Mouse (Mus musculus): Measurements from ENCODE around the gene Cpne4.

Gene Cpne4

DNA sequence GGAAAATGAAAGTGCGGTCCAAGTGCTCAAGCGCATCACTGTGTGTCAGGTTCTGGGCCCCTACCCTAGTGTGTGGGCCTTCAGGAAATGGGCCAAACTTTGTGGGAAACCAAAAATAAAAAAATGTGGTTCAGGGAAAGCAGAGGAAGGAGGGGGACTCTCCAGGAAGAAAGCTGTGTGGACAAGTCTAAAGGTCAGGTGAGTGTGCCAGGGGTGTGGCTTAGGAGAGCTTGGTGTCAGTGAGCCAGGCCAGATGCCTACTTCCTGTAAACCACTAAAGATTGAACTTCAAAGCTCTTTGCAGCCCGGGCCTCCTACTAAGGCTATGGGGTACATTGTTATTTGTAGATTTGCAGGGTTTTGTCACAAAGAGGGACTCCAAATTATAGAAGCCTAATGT is 327.1 kb downstream of the Cpne4 start:
- ATAC-seq (ENCODE audit: low TSS enrichment), result peak; percentile 44; the same call in 1 of the 2 replicates

DNA sequence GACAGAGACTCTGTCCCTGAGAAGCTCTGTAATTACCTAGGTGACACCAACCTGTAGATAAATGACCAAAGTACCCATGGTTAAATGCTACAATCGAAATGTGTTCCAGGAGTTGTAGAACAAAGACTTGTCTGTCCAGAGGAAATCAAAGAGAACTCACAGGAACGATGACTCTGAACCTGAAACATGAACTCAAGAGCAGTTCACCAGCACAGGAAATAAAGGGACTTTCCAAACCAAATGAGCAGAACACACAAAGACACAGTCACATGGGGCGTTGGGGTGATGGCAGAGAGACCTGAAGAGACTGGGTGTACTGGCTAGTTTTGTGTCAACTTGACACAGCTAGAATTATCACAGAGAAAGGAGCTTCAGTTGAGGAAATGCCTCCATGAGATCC is 329.9 kb downstream of the Cpne4 start:
- no peak for ATAC-seq (ENCODE audit: low TSS enrichment)

DNA sequence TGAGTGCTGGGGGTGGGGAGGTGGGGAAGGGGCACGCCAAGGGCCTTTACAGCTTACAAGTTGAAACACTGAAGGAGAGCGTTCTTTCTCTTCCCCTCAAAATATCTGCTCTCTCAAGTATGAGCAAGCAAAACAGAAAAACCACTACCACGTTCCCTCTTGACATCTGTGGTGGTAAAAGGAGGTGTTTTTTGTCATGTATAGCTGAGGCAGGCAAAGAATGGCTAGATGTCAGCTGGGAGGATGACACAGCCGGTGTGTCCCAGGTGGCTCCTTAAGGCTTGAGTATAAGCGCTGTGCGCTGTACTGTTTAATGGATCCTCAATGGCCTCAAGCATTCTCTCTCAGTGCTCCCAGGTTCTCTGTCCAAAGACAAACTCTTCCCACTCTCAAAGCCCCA is 331.5 kb downstream of the Cpne4 start:
- ATAC-seq (ENCODE audit: low TSS enrichment), result no peak

DNA sequence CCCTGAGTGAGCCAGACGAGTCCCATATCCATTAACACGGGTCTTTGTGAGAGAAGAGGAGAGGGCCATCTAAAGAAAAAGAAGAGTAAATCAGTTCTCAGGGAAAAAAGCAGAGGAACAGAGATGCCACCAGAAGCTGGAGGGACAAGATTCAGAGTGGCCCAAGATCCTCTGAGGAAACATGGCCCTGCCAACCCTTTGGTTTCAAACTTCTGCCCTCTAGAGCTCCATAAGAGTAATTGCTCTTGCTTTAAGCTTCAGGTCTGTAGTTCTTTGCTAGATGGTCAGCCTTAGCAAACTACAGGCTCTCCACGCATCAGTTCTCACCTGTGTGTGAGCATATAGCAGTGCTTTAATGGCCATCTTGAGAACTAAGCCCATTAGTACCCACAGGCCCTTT is 343.4 kb downstream of the Cpne4 start:
- no peak for ATAC-seq (ENCODE audit: low TSS enrichment)

DNA sequence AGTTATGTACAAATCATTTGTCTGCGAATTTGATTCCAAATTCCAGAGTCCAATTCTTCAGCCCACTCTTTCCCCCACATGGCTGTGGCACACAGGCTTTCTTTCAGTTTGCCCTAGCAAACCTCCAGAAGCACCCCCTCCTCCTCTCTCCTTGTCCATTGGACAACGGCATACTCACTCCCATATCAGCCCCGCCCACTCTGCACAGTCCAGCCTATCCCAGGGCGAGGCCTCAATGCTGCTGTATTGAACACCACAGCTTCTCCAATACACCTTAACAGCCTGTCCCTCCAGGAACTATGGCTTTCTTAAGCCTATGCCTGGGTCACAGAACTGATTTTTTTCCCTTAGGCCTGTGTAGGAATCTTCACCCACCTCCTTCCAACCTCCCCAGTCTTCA is 348.3 kb downstream of the Cpne4 start:
- no peak for ATAC-seq (ENCODE audit: low TSS enrichment)

DNA sequence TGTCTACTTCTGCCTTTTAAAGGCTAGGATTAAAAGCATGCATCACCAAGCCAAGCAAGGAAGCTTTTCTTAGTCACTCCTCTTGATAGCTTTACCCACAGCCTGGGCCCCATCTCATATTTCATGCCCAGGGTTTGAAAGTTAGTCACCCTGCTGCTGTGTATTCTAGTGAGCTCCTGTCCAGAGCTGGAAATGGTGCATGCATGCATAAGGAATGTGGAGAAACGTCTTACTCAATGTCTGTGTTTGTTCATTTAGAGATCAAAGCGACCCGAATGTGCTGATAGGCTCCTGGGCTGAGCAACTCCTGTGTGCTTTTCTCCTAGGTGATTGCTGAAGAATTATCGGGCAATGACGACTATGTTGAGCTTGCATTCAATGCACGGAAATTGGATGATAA is 354.0 kb downstream of the Cpne4 start:
- ATAC-seq (ENCODE audit: low TSS enrichment), result no peak

DNA sequence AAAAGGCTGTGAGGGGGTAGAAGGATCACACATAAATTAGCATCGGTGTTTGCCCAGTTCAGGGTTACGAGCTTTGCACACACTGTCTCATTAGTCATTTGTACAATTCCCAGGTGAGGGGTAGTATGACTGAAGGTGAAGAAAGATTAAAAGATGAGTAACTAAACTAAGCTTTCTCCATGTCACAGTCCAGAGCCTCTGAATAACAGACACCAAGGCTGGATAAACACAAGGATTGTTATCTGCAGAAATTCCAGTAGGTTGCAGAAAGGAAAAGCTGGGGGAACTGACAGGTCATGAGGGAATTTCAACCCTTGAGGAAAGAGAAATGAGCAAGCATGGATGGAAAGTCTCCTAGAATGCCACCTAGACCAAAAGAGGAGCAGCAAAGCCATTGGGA is 354.7 kb downstream of the Cpne4 start:
- ATAC-seq (ENCODE audit: low TSS enrichment), result no peak

DNA sequence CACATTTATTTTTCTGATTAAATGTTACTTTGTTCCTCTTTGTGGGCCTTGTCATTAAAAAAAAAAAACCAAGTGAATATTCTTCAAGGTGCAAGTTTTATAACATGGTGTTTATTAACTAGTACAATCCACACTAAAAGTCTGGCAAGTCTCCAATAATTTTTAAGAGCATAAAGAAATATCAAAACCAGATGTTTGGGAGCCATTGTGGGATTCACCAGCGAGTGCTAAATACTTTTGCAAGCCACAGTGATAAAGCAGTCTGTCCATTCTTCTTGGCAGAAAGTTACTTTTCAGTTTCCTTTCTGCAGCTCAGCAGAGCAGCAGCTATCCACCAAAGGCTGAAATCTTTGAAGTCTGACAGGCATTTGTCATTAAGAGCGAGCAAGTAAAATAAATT is 365.6 kb downstream of the Cpne4 start:
- no peak for ATAC-seq (ENCODE audit: low TSS enrichment)

DNA sequence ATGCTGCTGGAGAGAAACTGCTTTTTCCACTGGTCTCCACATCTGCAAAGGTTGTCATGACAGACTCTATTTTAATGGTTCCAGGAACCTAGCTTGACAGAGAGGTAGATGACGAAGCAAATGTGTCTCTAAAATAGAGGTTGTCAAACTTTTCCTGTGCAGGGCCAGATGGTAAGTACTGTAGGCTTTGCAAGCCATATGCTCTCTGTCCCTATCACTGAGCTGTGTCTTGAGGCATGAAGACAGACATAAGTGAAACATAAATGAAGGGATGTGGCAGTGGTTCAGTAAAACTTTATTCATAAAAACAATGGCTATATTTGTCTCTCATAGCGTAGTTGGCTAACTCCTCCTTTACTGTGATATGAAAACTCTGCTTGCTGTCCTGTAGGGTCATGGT is 366.2 kb downstream of the Cpne4 start:
- ATAC-seq (ENCODE audit: low TSS enrichment), result peak; percentile 76

DNA sequence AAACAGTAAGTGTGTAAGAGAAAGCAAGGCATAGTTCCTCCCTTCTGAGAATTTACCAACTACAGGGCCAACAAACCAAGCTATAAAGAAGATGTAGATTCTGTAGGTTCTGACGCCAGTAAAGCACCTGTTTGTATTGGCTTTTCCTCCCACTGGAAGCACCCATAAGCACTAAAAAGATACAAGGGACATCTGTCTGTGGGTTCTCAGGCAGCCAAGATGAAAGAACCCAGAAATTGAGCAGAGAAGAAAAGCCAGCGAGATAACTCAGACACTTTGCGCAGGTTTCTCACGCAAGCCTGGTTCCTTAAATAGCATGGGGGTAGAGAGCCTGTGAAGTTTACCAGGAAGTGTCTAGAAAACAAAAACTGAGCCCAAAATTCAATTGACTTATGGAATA is 374.1 kb downstream of the Cpne4 start:
- peak; percentile 74 for ATAC-seq (ENCODE audit: low TSS enrichment)

DNA sequence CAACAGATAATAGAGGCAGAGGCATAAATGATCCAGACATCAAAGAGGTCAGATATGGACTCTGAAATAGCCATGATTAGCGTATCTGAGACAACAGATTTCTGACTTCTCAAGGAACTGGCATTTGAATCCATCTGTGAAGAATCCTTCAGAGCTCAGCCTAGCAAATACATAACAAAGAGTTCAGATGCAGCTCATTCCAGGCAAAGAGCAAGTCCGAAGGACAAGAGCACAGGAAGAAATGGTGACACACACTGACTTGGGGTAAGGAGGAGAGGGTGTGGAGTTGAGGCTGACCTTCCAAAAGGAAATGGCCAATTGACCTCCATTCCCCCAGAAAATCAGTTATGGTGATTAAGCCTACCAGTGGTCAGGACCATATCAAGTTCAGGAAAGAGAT is 375.0 kb downstream of the Cpne4 start:
- no peak for ATAC-seq (ENCODE audit: low TSS enrichment)

DNA sequence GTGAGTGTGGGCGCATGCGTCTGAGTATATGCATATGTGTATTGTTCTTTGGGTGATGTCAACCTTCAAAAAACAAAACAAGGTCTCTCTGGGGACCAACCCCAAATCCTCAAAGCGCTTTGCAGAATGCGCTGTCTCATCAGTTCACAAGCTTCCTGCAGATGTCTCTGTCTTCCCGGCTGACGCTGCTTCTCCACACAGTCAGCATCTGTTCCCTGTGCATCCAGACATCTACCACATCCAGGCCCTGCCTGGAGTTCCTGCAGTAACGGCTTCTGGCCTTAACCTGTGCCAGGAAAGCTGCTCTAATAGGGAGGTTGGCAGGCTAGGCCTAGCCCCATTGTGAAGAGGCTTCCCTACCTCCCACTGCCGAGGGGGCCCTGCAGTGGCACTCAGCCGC is 381.7 kb downstream of the Cpne4 start:
- ATAC-seq (ENCODE audit: low TSS enrichment), result peak; percentile 73

DNA sequence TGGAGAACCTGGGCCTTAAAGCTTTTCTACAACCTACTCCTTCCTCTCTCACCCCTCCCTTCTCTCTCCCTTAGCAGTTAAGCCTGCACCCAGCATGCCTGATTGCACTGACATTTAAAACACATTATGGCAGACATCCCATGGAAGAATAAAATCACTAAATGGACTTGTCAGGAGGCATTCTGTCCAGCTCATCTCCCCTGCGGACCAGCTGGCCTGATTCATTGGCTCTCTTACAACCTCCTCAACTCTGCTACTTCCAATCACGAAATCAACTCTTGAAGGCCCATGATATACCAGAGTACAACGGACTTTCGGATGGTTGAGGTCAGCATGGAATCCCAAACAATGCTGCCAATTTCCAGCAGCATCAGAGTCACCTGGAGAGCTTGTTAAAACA is 393.3 kb downstream of the Cpne4 start:
- ATAC-seq (ENCODE audit: low TSS enrichment), result no peak

DNA sequence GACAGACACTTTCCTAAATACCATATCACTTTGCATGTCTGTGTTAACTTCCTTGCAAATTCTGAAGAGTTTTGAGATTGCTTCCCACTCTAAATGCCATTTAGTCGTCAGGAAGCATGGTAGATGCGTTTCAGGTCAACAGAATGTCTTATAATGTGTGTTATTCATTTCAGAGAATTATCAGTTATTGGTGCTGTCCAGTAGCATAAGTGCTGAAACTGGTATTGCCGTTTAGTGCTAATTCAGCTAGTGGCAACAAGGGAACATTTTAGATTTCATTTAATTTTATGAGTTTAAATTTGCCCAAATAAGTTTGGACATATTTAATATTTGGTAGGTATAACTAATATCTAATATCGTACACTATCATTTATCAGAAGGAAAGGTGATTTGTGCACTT is 403.5 kb downstream of the Cpne4 start:
- no peak for ATAC-seq (ENCODE audit: low TSS enrichment)

DNA sequence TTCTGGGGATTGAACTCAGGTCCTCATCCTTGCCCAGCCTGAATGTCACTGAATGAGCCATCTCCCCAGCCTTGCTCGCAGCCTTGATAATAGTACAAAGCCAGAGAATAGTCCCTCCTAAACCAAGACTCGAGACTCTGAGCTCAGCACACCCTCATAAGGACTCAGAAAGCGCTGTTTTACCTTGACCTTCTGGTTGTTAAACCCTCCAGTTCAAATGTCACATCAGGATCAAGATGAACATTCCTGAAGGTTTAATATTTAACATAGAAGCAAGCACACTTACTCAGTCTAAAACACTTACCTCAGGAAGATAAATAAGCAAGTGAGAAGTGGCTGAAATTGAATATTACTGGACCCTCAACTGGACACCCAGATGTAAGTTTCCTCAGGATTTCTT is 405.1 kb downstream of the Cpne4 start:
- no peak for ATAC-seq (ENCODE audit: low TSS enrichment)

DNA sequence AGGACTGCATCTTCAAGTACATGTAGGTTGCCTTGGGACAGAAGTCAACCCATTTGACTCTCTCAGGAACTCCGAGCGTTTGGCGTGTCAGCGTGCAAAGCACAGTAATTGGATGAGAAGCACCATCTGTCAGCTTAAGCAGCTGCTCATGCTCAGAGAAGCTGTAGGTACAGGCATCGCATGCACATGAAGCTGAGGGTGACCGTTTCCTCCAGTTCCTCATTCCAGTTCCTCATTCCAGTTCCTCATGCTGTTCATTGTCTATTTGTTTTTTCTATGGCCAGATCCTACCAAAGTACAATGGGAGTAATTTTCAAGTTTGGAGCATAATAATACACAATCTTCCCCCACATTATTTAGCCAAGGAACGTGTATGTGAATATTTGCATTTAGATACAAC is 425.7 kb downstream of the Cpne4 start:
- no peak; the same call in 1 of the 2 replicates for ATAC-seq (ENCODE audit: low TSS enrichment)

DNA sequence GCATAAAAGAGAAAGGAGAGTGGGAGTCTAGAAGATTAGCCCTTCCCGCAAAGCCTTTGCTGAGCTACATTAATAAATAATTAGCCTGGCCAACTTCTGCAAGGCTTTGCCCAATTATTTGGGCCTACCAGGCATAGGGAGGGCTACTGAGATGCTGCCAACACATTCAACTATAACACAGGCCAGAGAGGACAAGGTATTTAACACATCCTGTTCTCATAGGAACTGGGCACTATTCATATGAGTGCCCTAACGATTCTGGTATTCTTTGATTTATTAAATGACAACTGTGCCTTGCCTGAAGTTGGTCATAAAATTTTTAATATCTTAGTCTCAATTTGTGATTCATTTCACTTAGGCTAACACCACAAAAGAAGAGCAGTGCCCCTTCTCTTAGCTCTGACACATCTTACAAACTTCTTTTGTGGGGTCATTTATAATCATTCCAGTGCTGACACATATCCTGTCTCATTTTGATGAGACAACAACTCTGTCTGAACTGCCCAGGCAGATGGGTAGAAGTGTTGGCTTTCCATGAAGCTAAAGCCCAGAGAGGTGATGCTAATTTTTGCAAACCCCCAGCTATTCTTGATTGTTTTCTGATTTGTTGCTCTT is 435.0 kb downstream of the Cpne4 start:
- ATAC-seq (ENCODE audit: low TSS enrichment), result no peak

DNA sequence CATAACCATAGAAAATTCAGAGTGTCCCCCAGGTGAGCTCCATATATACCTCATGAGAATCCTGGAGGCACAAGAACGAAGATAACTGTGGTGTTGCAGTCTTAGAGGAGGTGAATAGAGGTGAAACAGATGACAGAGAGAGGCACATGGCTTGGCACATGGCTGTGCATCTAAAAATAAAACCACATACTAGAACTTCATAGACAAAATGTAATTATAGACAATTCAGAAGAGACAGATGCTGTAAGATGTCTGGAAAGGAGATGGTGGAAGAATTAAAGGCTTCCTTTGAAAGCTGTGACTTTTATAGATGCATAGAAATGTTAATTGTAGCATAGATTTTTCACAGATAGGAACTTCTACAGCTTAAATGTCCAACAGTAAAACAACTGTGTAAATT is 451.1 kb downstream of the Cpne4 start:
- ATAC-seq (ENCODE audit: low TSS enrichment), result peak; percentile 64

DNA sequence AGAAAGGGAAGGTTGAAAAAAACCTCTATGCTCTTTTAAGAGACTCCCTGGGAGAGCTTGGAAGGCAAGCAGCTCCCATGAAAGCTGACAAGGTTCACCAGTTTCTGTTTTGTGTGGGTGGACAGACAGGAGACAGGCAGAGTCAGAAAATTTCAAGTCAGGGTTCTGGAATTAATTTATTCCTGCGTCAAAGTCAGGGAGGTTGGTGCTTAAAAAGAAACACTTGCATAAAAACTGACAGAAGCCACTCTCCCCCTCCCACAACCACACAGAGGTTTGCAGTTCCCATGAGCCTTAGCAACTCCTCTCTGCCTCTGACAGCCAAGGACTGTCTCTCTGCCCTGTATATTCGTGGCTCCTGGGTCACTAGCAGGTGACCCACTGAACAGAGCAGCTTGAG is 463.6 kb downstream of the Cpne4 start:
- ATAC-seq (ENCODE audit: low TSS enrichment), result no peak

DNA sequence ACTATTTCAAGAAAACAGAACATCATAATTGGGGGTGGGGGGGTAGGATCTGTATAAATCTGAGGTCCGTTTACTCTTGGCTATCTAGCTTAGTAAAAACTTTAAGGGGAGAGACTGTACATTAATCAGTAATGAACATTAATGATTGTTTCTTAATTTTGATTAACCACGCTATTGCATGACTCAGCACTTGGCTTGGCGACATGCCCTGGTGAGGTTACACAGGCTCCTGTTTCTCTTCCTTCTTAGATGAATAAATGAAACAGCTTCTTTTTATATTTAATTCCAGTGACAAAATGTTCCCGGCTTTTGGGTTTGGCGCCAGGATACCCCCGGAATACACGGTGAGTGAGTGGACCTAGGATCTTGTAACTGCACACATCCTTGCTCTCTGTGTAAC is 471.1 kb downstream of the Cpne4 start:
- ATAC-seq (ENCODE audit: low TSS enrichment), result no peak

DNA sequence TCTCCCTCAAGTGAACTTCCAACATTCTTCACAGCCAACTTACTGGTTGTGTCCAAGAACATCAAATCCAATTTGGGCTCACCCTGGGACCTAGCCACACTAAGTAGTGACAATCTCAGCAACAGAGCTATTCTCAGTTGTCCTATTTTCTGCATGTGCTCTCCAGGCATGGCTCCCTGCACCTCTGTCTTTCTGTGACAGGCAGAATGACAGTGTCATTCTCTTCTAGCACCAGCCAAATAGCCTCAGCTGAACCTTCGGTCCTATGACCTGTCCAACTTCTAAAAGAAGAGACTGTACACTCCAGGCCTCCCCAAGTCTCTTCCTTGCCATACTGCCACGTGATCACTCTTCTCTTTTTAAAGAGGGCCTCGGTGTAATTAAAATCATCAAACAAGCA is 481.2 kb downstream of the Cpne4 start:
- no peak for ATAC-seq (ENCODE audit: low TSS enrichment)

DNA sequence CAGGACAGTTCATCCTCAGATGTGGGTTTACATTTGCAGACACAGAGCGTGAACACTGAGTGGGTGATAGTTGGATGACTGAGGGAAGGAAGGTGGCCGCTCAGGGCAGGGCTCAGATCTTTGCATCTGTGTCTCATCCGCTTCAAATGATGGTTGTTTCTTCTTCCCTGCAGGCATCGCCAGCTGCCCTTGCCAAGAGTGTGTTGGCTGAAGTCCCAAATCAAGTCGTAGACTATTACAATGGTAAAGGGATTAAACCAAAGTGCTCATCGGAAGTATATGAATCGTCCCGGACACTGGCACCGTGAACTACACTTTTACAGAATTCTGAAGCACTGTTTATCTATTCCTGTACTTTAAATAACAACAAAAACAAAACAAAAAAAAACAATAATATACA is 485.5 kb downstream of the Cpne4 start:
- no peak for ATAC-seq (ENCODE audit: low TSS enrichment)

DNA sequence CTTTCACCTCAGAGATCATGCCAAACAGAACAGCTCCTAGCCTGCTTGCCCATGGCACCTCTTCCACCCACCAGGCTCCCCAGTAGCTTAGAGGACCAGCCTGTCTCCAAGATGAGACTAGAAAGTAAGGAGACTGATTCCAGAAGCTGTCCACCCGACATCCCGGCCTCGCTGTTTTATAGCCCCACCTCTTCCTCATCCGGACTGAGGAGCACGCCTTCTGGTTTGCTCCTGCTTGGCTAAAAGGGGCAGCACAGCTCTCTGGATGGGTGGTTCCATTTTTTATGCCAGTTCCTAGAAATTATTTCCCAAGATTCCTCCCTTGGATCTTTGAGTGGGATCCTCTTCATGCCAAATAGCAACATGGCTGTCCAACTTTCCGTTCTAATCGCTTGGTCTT is 486.6 kb downstream of the Cpne4 start:
- no peak for ATAC-seq (ENCODE audit: low TSS enrichment)

DNA sequence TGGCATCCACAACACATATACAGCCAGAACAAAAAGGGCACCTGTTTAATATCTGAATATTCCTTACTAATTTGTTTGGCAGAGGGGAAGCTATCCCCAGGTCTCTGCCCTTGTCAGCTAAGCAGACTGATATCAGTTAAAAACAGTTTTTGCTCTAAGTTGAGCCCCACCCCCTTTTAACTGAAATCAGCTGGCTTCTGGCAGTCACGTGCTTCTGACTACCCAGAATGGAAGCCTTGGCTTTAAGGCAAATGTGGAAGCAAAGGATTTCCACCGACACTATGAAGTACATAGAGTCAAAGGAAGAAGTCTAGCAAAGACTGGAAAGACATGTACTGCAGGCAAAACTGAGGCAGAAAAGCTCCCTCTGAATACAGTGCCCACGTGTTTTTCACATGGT is 490.8 kb downstream of the Cpne4 start:
- ATAC-seq (ENCODE audit: low TSS enrichment), result no peak

DNA sequence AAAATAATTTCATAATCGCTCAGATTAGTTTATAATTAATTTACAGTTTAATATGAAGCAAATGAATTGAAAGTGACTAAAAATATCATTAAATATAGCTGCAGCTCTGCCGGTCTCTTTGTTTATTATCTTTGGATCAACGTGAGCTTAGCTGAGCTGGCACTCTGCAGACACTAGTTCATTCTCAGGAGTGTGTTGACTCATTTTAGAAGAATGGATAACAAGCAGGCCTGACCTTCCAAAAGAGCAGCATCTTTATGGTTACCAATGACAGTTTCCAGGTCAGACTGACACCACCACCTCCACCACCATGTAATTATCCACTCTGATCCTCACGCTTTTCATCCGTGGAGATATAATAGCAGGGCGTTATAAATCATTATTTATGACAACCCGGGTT is 498.9 kb downstream of the Cpne4 start:
- no peak for ATAC-seq (ENCODE audit: low TSS enrichment)
